Mouse (Mus musculus) spleen, adult 2 months (tissue): ENCODE results near the gene Ascc3.

ENCODE experiments used
- CTCF ChIP-seq: fragments of 200-500 bp; IDR thresholded peaks from 2 replicates; pipeline ENCODE4 v1.5.1; 2011; ENCODE audit warnings: mild to moderate bottlenecking, inconsistent platforms; ENCODE audit not compliant: insufficient read depth, insufficient read length, insufficient replicate concordance; ENCODE audit errors: extremely low read depth
- POLR2A ChIP-seq: fragments of 200-500 bp; IDR thresholded peaks from 2 replicates; pipeline ENCODE4 v1.6.1; 2011; ENCODE audit warnings: low read depth, low read length, inconsistent platforms

DNA sequence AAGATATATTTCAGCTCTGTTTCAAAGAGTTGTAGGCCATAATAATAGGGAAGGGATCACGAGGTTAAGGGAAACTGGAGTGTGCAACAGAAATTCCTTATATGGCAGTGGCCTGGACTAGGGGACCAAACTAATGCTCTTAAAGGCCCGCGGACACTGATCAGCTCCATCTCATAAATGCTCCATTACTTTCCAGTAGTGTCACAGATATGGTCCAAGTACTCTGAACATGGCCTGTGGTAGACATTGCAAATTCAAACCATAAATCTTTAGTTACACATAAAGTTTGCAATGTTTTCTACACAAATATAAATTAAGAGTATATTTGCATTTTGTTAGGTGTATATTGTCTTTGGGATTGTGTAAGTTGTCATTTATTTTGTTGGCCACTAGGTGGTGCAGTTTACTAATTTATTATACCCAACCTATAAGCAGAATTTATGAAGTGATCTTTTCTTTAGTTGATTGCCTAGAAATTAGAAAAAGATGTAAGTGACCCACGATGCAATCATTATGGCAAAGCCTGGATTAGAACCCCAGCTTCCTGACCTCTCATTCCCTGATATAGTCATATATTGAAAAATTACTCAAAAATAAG lies 106.5 kb downstream of the Ascc3 start:
- TF ChIP-seq CTCF (no peak), POLR2A (no peak)
